Mouse (Mus musculus): ENCODE measurements around the gene Rpl9-ps1. TPM values are rescaled to one million over a fixed set of nuclear protein-coding genes. Genes with fewer than 3 reads are reported as not detected.

Rpl9-ps1 gene
- polyA plus RNA-seq, 1 experiment: not detected

- Histone ChIP-seq H3K4me2 (ENCODE audit: low read depth) (no peak overlapping the region), H3K4me3 (no peak overlapping the region), H3ac (ENCODE audit: control insufficient read depth, insufficient read length) (no peak overlapping the region), H3K36me3 (ENCODE audit: control insufficient read depth, insufficient read depth) (no peaks in the 10 kb centered on the region), H3K27me3 (ENCODE audit: control insufficient read depth, insufficient read depth, insufficient read length) (no peaks in the 10 kb centered on the region), H3K79me2 (ENCODE audit: control insufficient read depth, insufficient read depth) (no peaks in the 10 kb centered on the region)
- TF ChIP-seq MAX (IDR thresholded peaks at IDR 0.05; ENCODE audit: low read depth) (no peak), MYOG (IDR thresholded peaks at IDR 0.05; ENCODE audit: control insufficient read depth in 1 of 3, insufficient read depth in 1 of 3, insufficient read length in 2 of 3, low read depth in 2 of 3) (no peak), TCF12 (IDR thresholded peaks at IDR 0.05; ENCODE audit: insufficient read depth, poor library complexity, severe bottlenecking) (no peak), TCF3 (IDR thresholded peaks at IDR 0.05; ENCODE audit: insufficient read length, low read depth) (no peak), MYOD1 (IDR thresholded peaks at IDR 0.05; ENCODE audit: control insufficient read depth in 1 of 3, insufficient read length in 2 of 3, low read depth in 2 of 3) (no peak), E2F4 (IDR thresholded peaks at IDR 0.05; ENCODE audit: insufficient read depth) (no peak), POLR2AphosphoS2 (IDR thresholded peaks at IDR 0.05; ENCODE audit: insufficient read length, low read depth) (no peak), USF1 (IDR thresholded peaks at IDR 0.05; ENCODE audit: low read depth) (no peak), REST (IDR thresholded peaks at IDR 0.05; ENCODE audit: insufficient read depth, insufficient read length) (no peak), SRF (IDR thresholded peaks at IDR 0.05; ENCODE audit: control insufficient read depth, insufficient read length, low read depth) (no peak), POLR2A (IDR thresholded peaks at IDR 0.05; ENCODE audit: insufficient read length, low read depth) (no peak), CEBPB (IDR thresholded peaks at IDR 0.05; ENCODE audit: insufficient read depth, poor library complexity, severe bottlenecking) (no peak)
These were observed 5.3 kb downstream of the Rpl9-ps1 start for GRCm38 (mm10) chr11:83640141-83640540.

- Histone ChIP-seq H3K79me2 (ENCODE audit: control insufficient read depth, insufficient read depth) (no peaks in the 10 kb centered on the region), H3K4me2 (ENCODE audit: low read depth) (no peak overlapping the region), H3K4me3 (no peak overlapping the region), H3K27me3 (ENCODE audit: control insufficient read depth, insufficient read depth, insufficient read length) (no peaks in the 10 kb centered on the region), H3K36me3 (ENCODE audit: control insufficient read depth, insufficient read depth) (no peaks in the 10 kb centered on the region), H3ac (ENCODE audit: control insufficient read depth, insufficient read length) (no peak overlapping the region)
- no peak for TF ChIP-seq MAX (IDR thresholded peaks at IDR 0.05; ENCODE audit: low read depth)
- no peak for TF ChIP-seq MYOD1 (IDR thresholded peaks at IDR 0.05; ENCODE audit: control insufficient read depth in 1 of 3, insufficient read length in 2 of 3, low read depth in 2 of 3)
These were observed 5.9 kb downstream of the Rpl9-ps1 start for GRCm38 (mm10) chr11:83639533-83639932.

- no peaks in the 10 kb centered on the region for H3K79me2 ChIP-seq (ENCODE audit: control insufficient read depth, insufficient read depth)
- no peaks in the 10 kb centered on the region for H3K36me3 ChIP-seq (ENCODE audit: control insufficient read depth, insufficient read depth)
- no peak overlapping the region for H3K4me3 ChIP-seq
- H3K27me3 ChIP-seq (ENCODE audit: control insufficient read depth, insufficient read depth, insufficient read length): no peaks in the 10 kb centered on the region
- no peak overlapping the region for H3K4me2 ChIP-seq (ENCODE audit: low read depth)
- H3ac ChIP-seq (ENCODE audit: control insufficient read depth, insufficient read length): no peak overlapping the region
- TF ChIP-seq E2F4 (IDR thresholded peaks at IDR 0.05; ENCODE audit: insufficient read depth) (no peak), USF1 (IDR thresholded peaks at IDR 0.05; ENCODE audit: low read depth) (no peak), MYOD1 (IDR thresholded peaks at IDR 0.05; ENCODE audit: control insufficient read depth in 1 of 3, insufficient read length in 2 of 3, low read depth in 2 of 3) (no peak), POLR2A (IDR thresholded peaks at IDR 0.05; ENCODE audit: insufficient read length, low read depth) (no peak), SRF (IDR thresholded peaks at IDR 0.05; ENCODE audit: control insufficient read depth, insufficient read length, low read depth) (no peak), MYOG (IDR thresholded peaks at IDR 0.05; ENCODE audit: control insufficient read depth in 1 of 3, insufficient read depth in 1 of 3, insufficient read length in 2 of 3, low read depth in 2 of 3) (no peak), CEBPB (IDR thresholded peaks at IDR 0.05; ENCODE audit: insufficient read depth, poor library complexity, severe bottlenecking) (no peak), POLR2AphosphoS2 (IDR thresholded peaks at IDR 0.05; ENCODE audit: insufficient read length, low read depth) (no peak), MAX (IDR thresholded peaks at IDR 0.05; ENCODE audit: low read depth) (no peak), TCF12 (IDR thresholded peaks at IDR 0.05; ENCODE audit: insufficient read depth, poor library complexity, severe bottlenecking) (no peak), TCF3 (IDR thresholded peaks at IDR 0.05; ENCODE audit: insufficient read length, low read depth) (no peak), REST (IDR thresholded peaks at IDR 0.05; ENCODE audit: insufficient read depth, insufficient read length) (no peak)
These were observed 6.5 kb downstream of the Rpl9-ps1 start for GRCm38 (mm10) chr11:83638934-83639333.

- H3K4me3 ChIP-seq: no peak overlapping the region
- no peaks in the 10 kb centered on the region for H3K79me2 ChIP-seq (ENCODE audit: control insufficient read depth, insufficient read depth)
- H3K4me2 ChIP-seq (ENCODE audit: low read depth): no peak overlapping the region
- no peaks in the 10 kb centered on the region for H3K27me3 ChIP-seq (ENCODE audit: control insufficient read depth, insufficient read depth, insufficient read length)
- TF ChIP-seq MAX (IDR thresholded peaks at IDR 0.05; ENCODE audit: low read depth) (no peak), SRF (IDR thresholded peaks at IDR 0.05; ENCODE audit: control insufficient read depth, insufficient read length, low read depth) (no peak), CEBPB (IDR thresholded peaks at IDR 0.05; ENCODE audit: insufficient read depth, poor library complexity, severe bottlenecking) (no peak), USF1 (IDR thresholded peaks at IDR 0.05; ENCODE audit: low read depth) (no peak), MYOD1 (IDR thresholded peaks at IDR 0.05; ENCODE audit: control insufficient read depth in 1 of 3, insufficient read length in 2 of 3, low read depth in 2 of 3) (no peak), TCF3 (IDR thresholded peaks at IDR 0.05; ENCODE audit: insufficient read length, low read depth) (no peak)
- no peak overlapping the region for H3ac ChIP-seq (ENCODE audit: control insufficient read depth, insufficient read length)
- H3K36me3 ChIP-seq (ENCODE audit: control insufficient read depth, insufficient read depth): no peaks in the 10 kb centered on the region
These were observed 8.6 kb downstream of the Rpl9-ps1 start for GRCm38 (mm10) chr11:83636742-83637235.

GRCm38 (mm10) chr11:83634898-83635297, 10.5 kb downstream of the Rpl9-ps1 start:
- H3K36me3 ChIP-seq (ENCODE audit: control insufficient read depth, insufficient read depth): no peaks in the 10 kb centered on the region
- no peak overlapping the region for H3K4me3 ChIP-seq
- H3K79me2 ChIP-seq (ENCODE audit: control insufficient read depth, insufficient read depth): no peaks in the 10 kb centered on the region
- TF ChIP-seq POLR2AphosphoS2 (IDR thresholded peaks at IDR 0.05; ENCODE audit: insufficient read length, low read depth) (no peak), E2F4 (IDR thresholded peaks at IDR 0.05; ENCODE audit: insufficient read depth) (no peak), POLR2A (IDR thresholded peaks at IDR 0.05; ENCODE audit: insufficient read length, low read depth) (no peak), SRF (IDR thresholded peaks at IDR 0.05; ENCODE audit: control insufficient read depth, insufficient read length, low read depth) (no peak), REST (IDR thresholded peaks at IDR 0.05; ENCODE audit: insufficient read depth, insufficient read length) (no peak), TCF12 (IDR thresholded peaks at IDR 0.05; ENCODE audit: insufficient read depth, poor library complexity, severe bottlenecking) (no peak)
- no peaks in the 10 kb centered on the region for H3K27me3 ChIP-seq (ENCODE audit: control insufficient read depth, insufficient read depth, insufficient read length)
- no peak overlapping the region for H3ac ChIP-seq (ENCODE audit: control insufficient read depth, insufficient read length)
- no peak overlapping the region for H3K4me2 ChIP-seq (ENCODE audit: low read depth)
